Mouse (Mus musculus) testis, adult 2 months (tissue): ENCODE data around the gene Cmip.

ENCODE experiments used
- CTCF ChIP-seq: fragments of 200-500 bp; IDR thresholded peaks from 2 replicates; pipeline ENCODE4 v1.5.1; 2012; ENCODE audit warnings: low read depth, mild to moderate bottlenecking, inconsistent platforms, low read length, moderate library complexity; ENCODE audit not compliant: control insufficient read depth, insufficient read depth, insufficient replicate concordance
- POLR2A ChIP-seq: fragments of 200-500 bp; IDR thresholded peaks from 2 replicates; pipeline ENCODE4 v1.6.1; 2012; ENCODE audit warnings: low read depth, mild to moderate bottlenecking, inconsistent platforms, low read length, moderate library complexity; ENCODE audit not compliant: control insufficient read depth

GRCm38 (mm10) chr8:117494874-117495273, 238.0 kb downstream of the Cmip start:
- TF ChIP-seq CTCF: no peak
- no peak for TF ChIP-seq POLR2A
